Mouse (Mus musculus) liver, embryonic 14.5 days (tissue): Measurements from ENCODE around the gene 2200002J24Rik.

ENCODE experiments used
- CTCF ChIP-seq: IDR thresholded peaks from 2 replicates; pipeline ENCODE4 v1.5.1; 2016; ENCODE audit warnings: antibody characterized with exemption, low read depth, control low read depth
- EP300 ChIP-seq: IDR thresholded peaks from 2 replicates; pipeline ENCODE4 v1.6.1; 2016; ENCODE audit warnings: antibody characterized with exemption, low read depth

GRCm38 (mm10) chr7:30717006-30717715 lies 18.4 kb downstream of the 2200002J24Rik start:
- TF ChIP-seq CTCF (0 out of 2 replicates have a peak, but pooled peaks have one; percentile 38), EP300 (no peak)
